In the genomic region with DNA sequence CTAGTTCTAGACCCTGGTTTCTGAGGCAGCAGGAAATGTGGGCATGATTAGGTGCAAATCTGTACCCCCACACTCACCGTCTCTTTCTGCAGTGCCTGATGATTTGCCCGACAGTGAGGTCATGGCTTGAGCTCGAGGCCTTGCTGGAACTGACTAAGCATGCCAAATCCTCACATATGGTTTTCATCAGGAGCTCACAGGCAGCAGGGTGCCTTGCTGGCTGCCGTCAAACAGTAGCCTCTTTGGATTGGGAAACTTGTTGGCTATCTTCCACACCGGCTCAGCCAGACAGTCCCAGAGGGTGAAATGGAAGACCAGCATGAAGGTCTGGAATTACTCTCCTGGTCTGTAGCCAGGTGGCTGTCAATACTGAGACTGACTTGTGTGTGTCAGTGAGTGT, we compare ENCODE assay signal across 8 mouse cellular contexts.
DNase-seq lines count a peak whose midpoint lies in the region; ATAC-seq lines count a peak whose summit lies in the region.

No protein-coding gene starts in this region.

- no peaks in the 10 kb centered on the region for H3K36me3 ChIP-seq in embryonic facial prominence, embryonic 15.5 days
- H3K36me3 ChIP-seq in heart, embryonic 13.5 days: no peaks in the 10 kb centered on the region
- no peaks in the 10 kb centered on the region for H3K36me3 ChIP-seq in midbrain, embryonic 14.5 days (ENCODE audit: control insufficient read depth, insufficient read depth, low read length)

- WGBS in embryonic facial prominence, embryonic 15.5 days: 23% methylated on average over 5 of the region's 5 CpGs
- 18% methylated on average over 5 of the region's 5 CpGs for WGBS in heart, embryonic 13.5 days
- 49% methylated on average over 5 of the region's 5 CpGs for WGBS in midbrain, embryonic 14.5 days

- no peak overlapping the region for H3K9ac ChIP-seq in embryonic facial prominence, embryonic 15.5 days
- no peak overlapping the region for H3K9ac ChIP-seq in heart, embryonic 13.5 days
- H3K9ac ChIP-seq in midbrain, embryonic 14.5 days (replicated peaks; ENCODE audit: low read length): no peak overlapping the region

- H3K27me3 ChIP-seq in embryonic facial prominence, embryonic 15.5 days: 0 out of 2 replicates have a peak, but pooled peaks cover 3% of the 10 kb centered on the region
- no peaks in the 10 kb centered on the region for H3K27me3 ChIP-seq in heart, embryonic 13.5 days (replicated peaks)
- H3K27me3 ChIP-seq in midbrain, embryonic 14.5 days (ENCODE audit: control insufficient read depth, insufficient read depth, low read length): no peaks in the 10 kb centered on the region

- H3K9me3 ChIP-seq in embryonic facial prominence, embryonic 15.5 days (replicated peaks): no peaks in the 10 kb centered on the region
- peaks cover 14% of the 10 kb centered on the region; the same call in 1 of the 2 replicates for H3K9me3 ChIP-seq in heart, embryonic 13.5 days
- H3K9me3 ChIP-seq in midbrain, embryonic 14.5 days (ENCODE audit: control insufficient read depth, low read length): no peaks in the 10 kb centered on the region

- peak; percentile 94 for DNase-seq in MN1 (ENCODE audit: low spot score)
- peak; percentile 71 to 80 for DNase-seq in adrenal gland, postnatal 36 days
- peak; percentile 40 for DNase-seq in kidney, postnatal 10 days
- peak; percentile 61 for DNase-seq in midbrain, embryonic 14.5 days
- no peak for DNase-seq in spleen, postnatal 10 days (ENCODE audit: low spot score in 2 of 2)

- H3K27ac ChIP-seq in embryonic facial prominence, embryonic 15.5 days (replicated peaks): 0 out of 2 replicates have a peak overlapping the region, but pooled peaks have one; percentile 8
- peak overlapping the region; percentile 50; the same call in 1 of the 2 replicates for H3K27ac ChIP-seq in heart, embryonic 13.5 days (replicated peaks)
- H3K27ac ChIP-seq in midbrain, embryonic 14.5 days (replicated peaks; ENCODE audit: low read depth, low read length): no peak overlapping the region

- peaks cover 13% of the 10 kb centered on the region; the same call in 1 of the 2 replicates for H3K4me1 ChIP-seq in embryonic facial prominence, embryonic 15.5 days
- peaks cover 12% of the 10 kb centered on the region; the same call in 1 of the 2 replicates for H3K4me1 ChIP-seq in heart, embryonic 13.5 days
- no peaks in the 10 kb centered on the region for H3K4me1 ChIP-seq in midbrain, embryonic 14.5 days (ENCODE audit: control insufficient read depth, insufficient read depth, low read length)

- no peak overlapping the region for H3K4me3 ChIP-seq in embryonic facial prominence, embryonic 15.5 days (replicated peaks)
- no peak overlapping the region for H3K4me3 ChIP-seq in heart, embryonic 13.5 days
- H3K4me3 ChIP-seq in midbrain, embryonic 14.5 days (replicated peaks; ENCODE audit: low read depth, low read length): no peak overlapping the region

- H3K4me2 ChIP-seq in embryonic facial prominence, embryonic 15.5 days (replicated peaks): 0 out of 2 replicates have a peak overlapping the region, but pooled peaks have one; percentile 8
- H3K4me2 ChIP-seq in heart, embryonic 13.5 days: no peak overlapping the region
- H3K4me2 ChIP-seq in midbrain, embryonic 14.5 days (ENCODE audit: low read length): no peak overlapping the region

- peak; percentile 93 for ATAC-seq in embryonic facial prominence, embryonic 15.5 days (ENCODE audit: insufficient number of reproducible peaks, low FRiP score, low TSS enrichment, low read depth)
- ATAC-seq in heart, embryonic 13.5 days (ENCODE audit: extremely low read depth, insufficient number of reproducible peaks, low FRiP score, low TSS enrichment): peak; percentile 66; the same call in 1 of the 2 replicates
- ATAC-seq in midbrain, embryonic 14.5 days (ENCODE audit: low FRiP score, low TSS enrichment): no peak
- ATAC-seq in megakaryocyte-erythroid progenitor cell, adult 5-6 weeks (replicated peaks; ENCODE audit: low FRiP score, low TSS enrichment, poor library complexity, severe bottlenecking): no peak

Comparison
In these comparisons a context has a peak if more than half of its experiments do, and no peak if none do; other contexts are left out.
1. DNase-seq: peak in MN1 (single experiment), adrenal gland, postnatal 36 days (2 of 2), kidney, postnatal 10 days (single experiment) and midbrain, embryonic 14.5 days (single experiment); none in spleen, postnatal 10 days (0 of 2).
2. ATAC-seq: peak in embryonic facial prominence, embryonic 15.5 days (single experiment) and heart, embryonic 13.5 days (single experiment); none in midbrain, embryonic 14.5 days (single experiment) and megakaryocyte-erythroid progenitor cell, adult 5-6 weeks (single experiment).